Mouse (Mus musculus) right cerebral cortex, adult 18-20 months (tissue): ENCODE measurements around the gene Eef2k.
"Not testable (repeated sequence)": the region's sequence is repeated elsewhere in the genome, so short reads cannot be mapped to it uniquely, and the experiment has no call there.

ENCODE experiments used
- DNase-seq: peaks from one replicate; pipeline ENCODE4 v3.0.0; 2022; ENCODE audit warnings: mixed read lengths

Eef2k gene

DNA sequence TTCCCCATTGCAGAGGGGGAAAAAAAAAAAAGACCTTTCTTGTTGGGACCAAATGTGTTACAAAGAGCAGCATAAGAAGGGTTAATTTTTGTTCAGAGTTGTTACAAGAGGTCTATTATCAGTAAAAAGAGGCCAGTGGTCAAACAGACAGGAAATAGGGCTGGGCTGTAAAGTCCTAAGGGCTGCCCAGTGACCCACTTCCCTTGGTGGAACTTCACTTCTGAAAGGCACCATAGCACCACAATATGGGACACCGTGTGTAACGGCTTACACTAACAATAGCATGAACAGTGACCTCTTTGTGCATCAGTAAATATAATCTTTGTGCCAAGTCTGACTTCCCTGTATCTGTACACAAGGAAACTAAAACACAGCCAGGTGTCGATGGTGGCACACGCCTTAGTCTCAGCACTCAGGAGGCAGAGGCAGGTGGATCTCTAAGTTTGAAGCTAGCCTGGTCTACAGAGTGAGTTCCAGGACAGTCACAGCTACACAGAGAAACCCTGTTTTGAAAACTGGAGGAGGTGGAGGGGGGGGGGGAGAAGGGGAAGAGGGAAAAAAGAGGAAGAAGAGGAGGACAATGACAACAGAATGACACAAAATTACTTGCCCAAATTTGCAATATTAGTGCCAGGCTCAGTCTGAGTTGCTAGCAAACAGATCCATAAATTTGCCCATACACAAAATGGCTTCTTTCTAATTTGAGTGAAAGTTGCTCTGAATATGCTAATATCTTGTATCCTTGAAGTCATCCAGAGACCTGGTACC lies 41.1 kb downstream of the Eef2k start:
- DNase-seq = no peak

DNA sequence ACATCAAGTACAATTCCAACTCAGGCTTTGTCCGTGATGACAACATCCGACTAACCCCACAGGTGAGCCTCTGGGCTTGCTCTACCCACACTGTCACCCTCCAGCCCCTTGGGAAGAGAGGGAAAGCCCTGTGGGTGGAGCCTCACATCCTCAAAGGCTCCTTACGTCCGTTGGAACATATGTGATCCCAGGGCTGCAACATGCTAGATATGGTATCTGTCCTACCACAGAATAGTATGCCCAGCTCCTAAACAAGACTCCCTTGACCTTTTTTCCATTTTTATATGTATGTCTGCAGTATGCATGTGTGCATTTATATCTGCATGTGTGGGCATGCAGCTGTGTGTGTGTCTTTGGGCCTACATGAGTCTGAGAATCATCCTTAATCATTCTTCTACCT lies 42.1 kb downstream of the Eef2k start:
- no peak for DNase-seq

DNA sequence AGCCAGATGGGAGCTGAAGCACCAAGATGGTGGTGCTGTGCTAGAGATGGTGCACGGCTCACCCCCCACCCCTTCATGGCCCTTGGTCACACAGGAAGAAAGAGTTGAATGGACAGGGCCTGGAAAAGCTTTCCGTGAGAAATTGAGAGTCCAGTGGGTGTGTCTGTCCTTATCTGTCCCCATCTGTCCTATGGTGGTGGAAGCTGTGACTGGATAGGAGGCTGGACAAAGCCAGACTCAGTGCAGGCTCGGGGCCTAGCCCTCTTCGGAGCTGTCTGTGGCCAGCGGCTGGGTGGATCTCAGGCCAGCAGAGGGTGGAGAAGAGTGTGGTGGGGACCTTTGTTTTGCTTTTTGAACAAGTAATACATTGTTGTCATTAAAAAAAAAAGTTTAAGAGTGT lies 50.5 kb downstream of the Eef2k start:
- DNase-seq = no peak

DNA sequence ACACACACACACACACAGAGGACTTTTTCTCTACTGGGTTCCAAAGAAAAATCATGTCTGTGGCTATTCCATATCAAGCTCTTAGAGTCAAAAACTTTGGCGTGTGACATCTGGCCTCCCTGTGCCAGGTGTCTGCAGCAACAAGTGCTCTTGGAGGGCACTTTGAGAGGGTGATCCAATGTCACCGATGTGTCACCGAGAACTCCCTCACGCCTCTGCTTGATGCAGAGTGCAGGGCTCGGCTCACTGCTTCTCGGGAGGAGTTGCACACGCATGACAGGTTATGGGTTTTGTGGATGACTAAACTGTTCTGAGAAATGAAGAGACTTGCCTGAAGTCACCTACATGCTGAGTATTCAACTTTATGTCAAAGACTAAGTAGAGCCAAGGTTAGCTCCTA lies 54.4 kb downstream of the Eef2k start:
- no peak for DNase-seq

DNA sequence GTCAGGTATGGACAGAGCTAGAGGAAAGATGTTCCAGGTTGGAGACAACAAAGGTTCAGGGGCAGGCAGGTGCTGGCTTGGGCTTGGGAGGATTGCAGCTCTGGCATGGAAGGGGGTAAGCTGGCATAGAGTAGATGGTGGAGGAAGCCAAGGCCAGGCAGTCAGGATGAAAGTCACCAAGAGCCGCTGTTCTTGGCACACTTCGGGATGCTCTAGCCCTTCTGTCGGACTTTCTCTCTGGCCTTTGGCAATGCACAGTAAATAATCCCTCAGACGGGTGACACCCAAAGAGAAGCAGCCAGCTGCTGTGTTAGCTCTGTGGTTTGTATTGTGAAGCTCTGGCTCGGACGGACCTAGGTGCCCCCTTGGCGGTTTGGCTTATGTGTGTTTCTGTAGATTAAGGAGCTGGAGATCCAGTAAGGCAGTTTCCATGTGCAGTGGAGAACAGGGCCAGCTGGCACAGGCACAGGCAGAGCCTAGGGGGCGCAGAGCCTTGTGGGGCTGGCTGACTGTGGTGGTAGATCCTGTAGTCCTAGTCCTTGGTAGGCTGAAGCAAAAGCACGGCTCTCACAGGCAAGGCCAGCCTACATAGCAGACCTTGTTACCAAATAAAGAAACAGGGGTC lies 55.2 kb downstream of the Eef2k start:
- DNase-seq = no peak

DNA sequence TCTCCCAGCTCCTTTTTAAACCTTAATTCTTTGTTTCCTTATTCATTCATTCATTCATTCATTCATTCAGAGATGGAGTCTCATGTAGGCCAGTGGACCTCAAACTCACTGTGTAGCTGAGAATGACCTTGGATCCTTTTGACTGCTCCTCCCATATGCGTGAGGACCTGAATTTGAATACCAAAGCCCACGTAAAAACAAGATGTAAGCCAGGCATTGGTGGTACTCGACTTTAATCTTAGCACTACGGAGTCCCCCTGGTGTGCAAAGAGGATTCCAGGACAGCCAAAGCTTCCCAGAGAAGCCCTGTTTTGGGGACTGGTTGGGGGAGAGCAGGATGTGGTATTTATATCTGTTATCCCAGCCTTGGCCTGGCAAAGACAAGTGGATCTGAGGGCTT lies 57.6 kb downstream of the Eef2k start:
- no peak for DNase-seq

DNA sequence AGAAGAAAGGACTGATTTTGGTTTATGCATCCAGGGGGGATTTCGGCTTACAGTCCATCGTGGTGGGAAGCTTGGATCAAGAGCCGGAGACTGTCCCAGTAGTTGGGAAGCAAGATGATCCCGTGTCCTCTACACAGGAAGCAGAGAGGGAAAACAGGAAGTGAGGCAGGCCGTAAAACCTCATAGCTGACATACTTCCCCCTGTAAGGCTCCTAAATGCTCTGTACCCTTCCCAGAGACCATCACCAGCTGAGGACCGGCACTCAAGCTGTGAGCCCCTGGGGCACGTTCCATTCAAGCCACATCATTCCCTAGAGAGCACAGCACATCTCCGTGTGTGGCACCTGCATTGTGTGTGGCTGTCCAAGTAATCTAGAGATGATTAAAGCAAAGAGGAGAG lies 59.1 kb downstream of the Eef2k start:
- DNase-seq = no peak

DNA sequence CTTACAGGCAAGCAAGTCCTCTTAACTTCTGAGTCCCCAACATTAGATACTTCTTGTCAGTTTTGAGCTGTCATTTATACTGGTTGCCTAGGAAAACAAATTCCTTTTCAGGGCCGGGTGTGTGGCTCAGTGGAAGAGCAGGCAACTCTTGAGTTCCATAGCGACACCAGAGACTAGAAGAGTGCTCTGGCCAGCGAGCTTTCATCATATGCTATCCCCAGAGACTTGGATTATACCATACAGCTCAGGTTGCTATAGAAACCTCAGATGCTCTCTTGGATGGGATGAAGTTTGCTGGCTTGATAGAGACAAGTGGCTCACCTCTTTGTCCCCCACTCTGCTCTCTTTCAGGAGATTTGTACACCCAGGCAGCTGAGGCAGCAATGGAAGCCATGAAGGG lies 60.3 kb downstream of the Eef2k start:
- DNase-seq = no peak

DNA sequence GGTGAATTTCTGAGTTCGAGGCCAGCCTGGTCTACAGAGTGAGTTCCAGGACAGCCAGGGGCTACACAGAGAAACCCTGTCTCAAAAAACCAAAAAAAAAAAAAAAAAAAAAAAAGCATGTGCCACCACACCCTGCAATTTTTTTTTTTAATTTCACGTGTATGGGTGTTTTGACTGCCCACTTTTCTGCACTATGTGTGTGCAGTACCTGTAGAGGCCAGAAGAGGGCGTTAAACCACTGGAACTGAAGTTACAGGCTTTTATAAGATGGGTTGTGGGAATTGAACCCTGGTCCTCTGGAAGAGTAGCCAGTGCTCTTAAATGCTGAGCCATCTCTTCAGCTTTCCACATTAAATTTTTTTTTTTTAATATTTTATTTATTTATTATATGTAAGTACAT lies 67.5 kb downstream of the Eef2k start:
- DNase-seq = not testable (repeated sequence)

DNA sequence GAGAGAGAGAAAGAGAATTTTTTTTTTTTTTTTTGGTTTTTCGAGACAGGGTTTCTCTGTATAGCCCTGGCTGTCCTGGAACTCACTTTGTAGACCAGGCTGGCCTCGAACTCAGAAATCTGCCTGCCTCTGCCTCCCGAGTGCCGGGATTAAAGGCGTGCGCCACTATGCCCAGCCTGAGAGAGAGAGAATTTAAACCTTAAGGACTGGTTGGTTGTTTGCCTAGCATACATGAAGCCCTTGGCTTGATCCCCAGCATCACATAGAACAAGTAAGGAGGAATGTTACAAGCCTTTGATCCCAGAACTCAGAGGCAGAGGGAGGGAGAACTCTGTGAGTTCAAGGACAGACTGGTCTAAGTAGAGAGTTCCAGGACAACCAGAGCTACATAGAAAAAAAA lies 68.6 kb downstream of the Eef2k start:
- DNase-seq = not testable (repeated sequence)

DNA sequence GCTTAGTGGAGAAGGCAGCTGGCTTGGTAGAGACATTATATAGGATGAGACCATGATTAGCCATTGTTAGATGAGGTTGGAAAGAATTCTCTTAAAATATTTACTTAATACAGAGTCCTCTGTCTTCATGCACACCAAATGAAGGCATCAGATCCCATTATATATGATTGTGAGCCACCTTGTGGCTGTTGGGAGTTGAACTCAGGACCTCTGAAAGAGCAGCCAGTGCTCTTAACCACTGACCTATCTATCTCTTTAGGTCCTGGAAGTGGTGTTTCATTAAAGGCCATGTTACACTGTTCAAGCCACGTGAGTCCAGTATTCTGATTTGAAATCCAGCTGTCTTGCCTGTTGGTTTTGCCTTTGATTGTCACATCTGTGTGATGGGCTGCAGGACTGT lies 70.7 kb downstream of the Eef2k start:
- no peak for DNase-seq

DNA sequence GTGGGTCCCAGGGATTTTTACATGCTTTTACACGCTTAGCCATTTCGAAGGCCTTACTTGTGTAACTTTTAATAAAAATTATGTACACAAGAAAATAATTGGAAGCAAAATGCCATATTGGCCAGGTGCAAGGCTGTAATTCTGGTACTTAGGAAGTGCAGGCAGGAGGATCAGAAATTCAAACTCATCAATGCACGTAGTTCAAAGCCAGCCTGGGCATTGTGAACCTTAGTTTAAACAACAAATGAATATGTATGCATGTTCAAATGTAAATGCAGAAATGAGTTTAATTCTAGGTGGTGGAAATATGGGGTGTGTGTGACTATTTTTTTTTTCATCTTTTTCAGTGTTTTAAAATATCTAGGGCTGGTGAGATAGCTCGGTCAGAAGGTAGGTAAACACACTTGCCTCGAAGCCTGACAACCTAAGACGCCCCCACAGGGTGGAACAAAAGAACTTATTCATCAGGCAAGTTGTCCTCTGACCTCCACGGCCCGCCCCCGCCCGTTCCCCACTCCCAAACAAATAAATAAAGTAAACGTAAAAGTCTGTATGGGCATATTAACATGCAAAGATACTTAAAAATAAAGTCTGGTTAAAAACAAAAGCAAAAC lies 73.7 kb downstream of the Eef2k start:
- DNase-seq = no peak

DNA sequence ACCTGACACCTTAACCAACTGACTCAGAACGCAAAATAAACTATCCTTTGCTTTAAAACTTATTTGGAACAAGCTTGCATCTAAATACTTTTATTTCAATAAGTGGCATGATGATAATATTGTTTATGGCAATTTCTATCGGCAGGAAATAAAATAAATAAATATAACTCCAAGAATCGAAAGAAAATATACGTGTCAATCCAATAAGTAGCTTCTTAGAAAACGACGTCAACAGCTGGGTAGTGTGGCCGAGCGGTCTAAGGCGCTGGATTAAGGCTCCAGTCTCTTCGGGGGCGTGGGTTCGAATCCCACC lies 74.6 kb downstream of the Eef2k start:
- DNase-seq = no peak

DNA sequence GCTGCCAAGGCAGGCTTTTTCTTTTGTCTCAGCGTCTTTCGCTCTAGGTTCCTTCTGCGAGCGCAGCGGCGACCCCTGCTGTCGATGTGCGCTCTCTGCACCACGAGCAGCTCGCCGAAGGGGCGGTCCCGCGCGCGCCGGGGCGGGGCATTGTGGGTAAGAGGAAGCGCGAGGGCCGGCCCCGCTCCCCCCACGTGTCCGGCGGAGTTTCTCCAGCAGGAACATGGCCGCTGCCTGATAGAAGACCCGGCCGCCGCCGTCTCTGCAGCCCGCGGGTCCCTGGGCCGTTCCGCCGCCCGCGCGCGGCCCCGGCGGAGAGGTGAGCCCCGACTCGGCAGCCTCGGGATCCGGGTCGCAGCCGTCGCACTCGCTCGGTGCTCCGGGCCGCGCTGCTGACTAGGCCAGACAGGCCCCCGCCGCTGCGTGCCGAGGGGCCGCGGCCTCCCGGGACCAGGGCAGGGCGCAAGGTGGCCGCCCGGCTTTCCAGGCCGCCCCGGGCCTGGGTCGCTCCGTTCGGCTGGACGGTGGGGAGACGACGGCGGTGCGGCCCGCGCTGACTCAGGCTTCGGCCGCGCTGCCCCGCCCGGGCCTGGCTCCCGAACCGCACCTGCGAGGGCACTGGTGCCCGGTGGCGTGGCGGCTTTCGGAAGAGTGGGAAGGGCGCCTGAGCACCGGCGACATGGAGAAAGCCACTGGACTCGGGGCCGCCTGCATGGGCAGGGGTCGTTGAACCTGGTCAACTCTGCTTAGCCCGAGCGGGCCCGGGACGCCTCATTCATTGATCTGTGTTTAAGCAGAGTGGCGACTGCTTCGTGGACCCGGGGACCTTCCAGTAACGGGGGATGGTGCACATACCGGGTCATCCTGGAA lies 75.2 kb downstream of the Eef2k start, which contains the start of gene Polr3e:
Gene Polr3e, plus strand, starts transcription at position 153 of the 870 bp plus-strand sequence.
- peak; percentile 100 for DNase-seq

DNA sequence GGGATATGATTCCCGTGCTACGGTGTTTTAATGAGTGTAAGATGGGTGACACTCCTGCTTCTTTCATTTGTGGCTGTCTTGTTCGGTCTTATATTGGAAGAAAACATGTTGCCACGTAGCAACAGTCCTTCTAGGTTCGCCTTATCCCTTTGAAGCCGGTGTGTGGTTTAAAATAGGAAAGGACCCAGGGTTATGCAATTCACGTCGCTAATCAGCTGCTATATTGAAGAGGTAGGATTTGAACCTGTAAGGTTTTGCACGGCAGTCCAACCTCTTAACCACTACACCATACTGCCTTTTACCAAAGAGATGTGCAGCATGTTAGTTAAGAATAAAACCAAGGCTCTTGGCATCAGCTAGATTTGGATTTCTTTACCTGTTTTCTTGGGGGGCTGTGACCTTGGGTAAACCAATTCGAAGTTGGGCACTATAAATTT lies 75.9 kb downstream of the Eef2k start:
- peak; percentile 71 for DNase-seq

DNA sequence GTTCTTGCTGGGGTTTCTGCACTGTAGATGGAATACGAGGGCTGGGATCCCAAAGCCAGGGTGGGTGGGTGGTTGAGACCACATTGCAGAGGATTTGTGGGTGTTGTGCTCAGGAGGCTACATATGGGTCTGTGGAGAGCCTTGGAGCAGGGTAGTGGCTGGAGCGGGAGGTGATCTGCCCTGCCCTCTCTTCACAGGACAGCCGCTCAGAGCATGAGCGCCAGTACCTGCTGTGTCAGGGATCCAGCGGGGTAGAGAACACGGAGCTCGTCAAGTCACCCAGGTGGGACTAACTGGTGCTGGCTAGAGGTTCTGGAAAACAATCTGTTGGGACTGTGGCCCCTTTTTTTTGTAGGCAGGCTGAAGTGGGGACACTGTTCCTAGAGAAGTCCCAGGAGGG lies 90.5 kb downstream of the Eef2k start:
- no peak for DNase-seq

DNA sequence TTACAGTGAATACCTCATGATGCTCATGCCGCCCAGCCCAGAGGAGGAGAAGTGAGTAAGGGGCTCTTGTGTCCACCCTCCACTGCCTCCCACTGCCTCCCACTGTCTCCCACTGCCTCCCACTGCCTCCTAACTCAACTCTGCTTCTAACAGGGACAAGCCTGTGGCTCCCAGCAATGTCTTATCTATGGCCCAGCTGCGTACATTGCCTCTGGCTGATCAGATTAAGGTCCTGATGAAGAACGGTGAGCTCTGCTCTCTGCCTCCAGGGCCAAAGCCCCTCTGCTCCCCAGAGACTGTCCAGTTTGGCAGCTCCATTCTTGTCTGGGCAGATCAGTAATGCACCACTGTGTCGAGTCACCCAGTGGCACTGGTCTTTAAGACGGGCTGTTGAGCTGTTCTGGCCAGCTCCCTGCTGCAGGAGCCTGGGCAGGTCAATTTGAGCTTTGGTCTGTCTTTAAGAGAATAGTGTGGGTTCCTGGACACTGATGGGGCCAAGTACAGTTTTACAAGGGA lies 91.1 kb downstream of the Eef2k start:
- DNase-seq = no peak

DNA sequence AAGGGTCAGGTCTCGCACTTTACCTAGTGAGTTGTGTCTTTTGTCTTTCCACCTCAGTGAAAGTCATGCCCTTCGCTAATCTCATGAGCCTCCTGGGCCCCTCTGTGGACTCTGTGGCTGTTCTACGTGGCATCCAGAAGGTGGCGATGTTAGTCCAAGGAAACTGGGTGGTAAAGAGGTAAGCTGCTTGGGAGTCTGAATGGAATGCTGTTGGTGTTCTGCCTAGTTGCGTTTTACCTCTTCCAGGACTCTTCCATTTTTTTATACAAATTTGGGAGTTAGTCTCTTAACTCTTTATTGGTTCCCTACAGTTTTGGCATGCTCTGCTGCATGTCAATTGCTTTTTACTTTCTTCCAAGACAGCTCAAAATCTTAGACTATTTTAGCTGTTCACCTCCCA lies 92.1 kb downstream of the Eef2k start:
- DNase-seq = peak; percentile 67

DNA sequence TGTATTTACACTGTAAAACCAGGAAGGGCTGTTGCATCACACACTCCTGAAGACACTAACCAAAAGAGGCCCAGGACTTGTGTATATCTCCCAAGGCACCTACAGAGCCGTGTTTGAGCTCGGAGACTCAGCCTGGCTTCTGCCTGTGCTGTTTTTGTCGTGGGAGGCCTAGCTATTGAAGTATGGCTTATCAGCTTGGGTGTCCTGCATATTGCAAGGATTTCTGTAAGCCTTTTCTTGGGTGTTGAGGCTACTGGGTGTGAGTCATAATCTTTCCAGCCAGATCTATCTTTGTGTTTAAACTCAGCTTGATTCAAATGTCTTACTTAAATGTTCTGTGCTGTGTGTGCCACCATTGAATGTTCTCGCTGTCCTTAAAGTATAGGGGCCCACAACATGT lies 93.9 kb downstream of the Eef2k start:
- DNase-seq = peak; percentile 41

DNA sequence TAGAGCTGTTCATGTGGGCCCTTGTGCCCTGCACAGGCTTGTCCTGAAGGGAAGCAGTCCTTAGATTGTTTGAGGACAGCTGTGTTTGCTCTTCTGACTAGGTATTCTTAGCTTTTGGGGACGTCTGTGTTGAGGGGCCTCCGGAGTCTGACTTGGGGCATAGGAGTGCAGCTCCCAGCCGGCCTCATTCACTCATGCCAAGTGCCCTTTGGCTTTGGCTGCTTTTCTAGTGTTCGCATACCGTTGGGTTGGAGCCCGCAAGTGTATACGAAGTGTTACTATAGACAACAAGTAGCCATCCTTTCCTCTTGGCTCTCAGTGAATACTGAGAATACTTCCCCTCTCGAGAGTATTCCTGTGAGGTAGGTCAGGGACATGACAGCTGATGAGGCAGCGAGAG lies 95.6 kb downstream of the Eef2k start:
- no peak for DNase-seq

DNA sequence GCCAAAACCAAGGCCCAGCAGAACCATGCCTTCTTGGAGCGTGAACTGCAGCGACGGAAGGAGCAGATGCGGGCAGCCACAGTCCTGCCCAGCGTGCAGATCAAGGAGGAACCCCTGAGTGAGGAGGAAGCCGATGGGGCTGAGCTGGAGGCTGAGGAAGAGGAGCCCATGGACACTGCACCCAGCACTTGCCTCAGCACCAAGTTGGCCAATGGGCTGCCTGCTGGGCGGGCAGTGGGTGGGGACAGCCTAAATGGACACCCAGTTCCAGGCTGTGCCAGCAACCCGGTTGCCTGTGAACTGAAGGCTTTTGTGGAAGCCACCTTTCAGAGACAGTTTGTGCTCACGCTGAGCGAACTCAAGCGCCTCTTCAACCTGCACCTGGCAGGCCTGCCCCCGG lies 97.7 kb downstream of the Eef2k start:
- DNase-seq = peak; percentile 51

DNA sequence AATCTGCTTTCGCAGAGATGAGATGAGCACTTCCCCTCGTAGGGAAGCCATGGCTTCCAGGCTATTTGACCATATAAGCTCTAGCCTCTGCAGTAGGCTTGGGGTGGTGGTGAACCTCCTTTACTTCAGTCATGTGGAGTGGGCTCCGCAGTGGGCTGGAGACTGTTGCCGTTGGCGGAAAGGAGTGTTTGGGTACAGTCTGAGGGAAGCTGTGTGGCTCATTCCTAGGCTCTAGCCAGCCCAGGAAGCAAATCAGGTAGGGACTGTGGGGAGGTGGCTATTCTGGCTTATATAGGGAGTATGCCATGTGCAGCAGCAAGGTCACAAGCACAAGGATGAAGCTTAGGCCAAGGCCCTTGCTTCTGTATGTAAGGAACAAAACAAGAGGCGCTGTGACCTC lies 98.6 kb downstream of the Eef2k start:
- DNase-seq = no peak

DNA sequence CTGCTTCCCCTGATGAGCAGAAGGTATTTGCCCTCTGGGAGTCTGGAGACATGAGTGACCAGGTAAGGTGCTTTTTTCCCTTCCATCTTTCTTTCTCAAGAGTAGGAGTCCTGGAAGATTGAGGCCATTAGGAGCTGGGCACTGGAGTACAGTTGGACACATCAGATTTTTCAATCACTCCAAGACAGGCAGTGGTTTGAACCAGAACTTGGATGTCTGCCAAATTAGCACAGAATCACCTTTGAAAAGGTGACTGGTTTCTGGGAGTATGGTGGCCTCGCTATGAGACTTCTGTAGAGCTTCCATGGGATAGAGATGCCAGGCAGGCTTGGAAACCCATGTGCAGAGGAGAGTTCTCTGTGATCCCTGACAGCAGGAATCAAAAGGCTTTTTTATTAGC lies 99.9 kb downstream of the Eef2k start:
- DNase-seq = no peak
